Mouse (Mus musculus) megakaryocyte progenitor cell, adult 5-6 weeks (primary cell): ENCODE data around the gene Tmem256. TPM values are rescaled to one million over a fixed set of nuclear protein-coding genes. Genes with fewer than 3 reads are reported as not detected.
"Not testable (repeated sequence)": the region's sequence is repeated elsewhere in the genome, so short reads cannot be mapped to it uniquely, and the experiment has no call there.

ENCODE experiments used
- ATAC-seq: replicated peaks from 2 replicates; pipeline ENCODE4 v1.8.0; 2016; ENCODE audit warnings: mild to moderate bottlenecking, moderate TSS enrichment, inconsistent platforms; ENCODE audit not compliant: poor library complexity
- total RNA-seq, 2 experiments: library from RNA; stranded (forward) in 1 of 2; stranded (reverse) in 1 of 2; fragments of 157-497, 149-512 nt in 1 of 2; fragments of 200-1000 nt in 1 of 2; gene quantifications; 2 replicates each; pipeline versions ENCODE4 v1.2.3 to v1.2.4; 2015 to 2017

Gene Tmem256
- total RNA-seq, 2 experiments from 2014 or later: 238 to 240 TPM

DNA sequence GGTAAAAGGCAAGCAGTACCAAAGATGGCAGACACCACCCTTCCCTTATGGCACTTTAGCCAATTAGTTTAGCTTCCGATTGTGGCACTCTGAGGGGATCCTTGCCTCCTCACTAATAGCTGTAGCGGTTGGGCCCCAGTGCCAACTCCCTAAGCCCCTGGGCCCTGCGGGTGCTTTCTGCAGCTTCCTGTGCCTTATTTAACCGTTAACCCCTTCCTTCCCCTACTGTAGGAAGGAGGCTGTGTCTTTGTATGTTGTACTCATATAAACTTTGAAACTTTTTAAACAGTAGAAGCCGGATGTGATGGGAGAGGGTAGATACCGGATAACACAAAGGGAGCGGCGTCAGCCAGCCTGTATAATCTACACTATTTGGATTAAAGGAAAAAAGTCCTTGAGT is 12.4 kb downstream of the Tmem256 start:
- ATAC-seq: peak; percentile 10; the same call in 1 of the 2 replicates

GRCm38 (mm10) chr11:69853994-69854393 is 15.7 kb downstream of the Tmem256 start:
- ATAC-seq: peak; percentile 77

DNA sequence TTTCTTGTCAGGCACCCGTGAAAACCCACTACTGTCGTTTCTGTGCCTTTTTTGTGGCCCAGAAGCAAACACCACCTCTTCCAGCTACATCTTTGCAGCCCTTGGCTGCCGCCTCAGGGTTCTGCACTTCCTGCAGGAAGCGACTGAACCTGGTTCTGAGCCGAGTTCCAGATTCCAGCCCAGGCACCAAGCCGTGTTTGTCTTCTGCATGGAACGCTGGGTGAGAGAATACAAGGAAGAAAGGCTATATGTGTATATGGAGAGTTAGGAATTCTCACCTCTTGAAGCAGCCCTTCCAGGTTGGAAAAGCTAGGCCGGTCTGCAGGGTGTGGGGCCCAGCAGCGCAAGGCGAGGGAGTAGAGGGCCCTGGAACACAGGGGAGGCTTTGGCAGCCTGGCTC is 16.4 kb downstream of the Tmem256 start:
- ATAC-seq: no peak

DNA sequence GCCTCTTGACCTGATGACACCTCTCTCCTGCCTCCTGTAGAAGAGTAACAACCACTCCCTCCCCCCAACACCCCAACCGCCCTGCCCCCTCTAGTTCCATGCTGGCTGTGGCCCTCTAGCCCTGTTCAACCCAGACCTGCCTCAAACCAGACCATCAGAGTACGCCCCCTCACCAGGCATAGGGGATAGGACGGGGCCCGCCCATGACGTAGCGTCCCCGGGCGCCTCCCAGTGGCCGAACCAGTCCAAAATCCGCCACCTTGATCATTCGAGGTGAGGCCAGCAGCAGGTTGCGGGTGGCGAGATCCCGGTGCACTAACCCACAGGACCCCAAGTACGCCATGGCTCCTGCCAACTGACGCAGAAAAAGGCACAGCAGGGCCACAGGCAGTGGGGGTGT is 17.0 kb downstream of the Tmem256 start:
- ATAC-seq: peak; percentile 35

DNA sequence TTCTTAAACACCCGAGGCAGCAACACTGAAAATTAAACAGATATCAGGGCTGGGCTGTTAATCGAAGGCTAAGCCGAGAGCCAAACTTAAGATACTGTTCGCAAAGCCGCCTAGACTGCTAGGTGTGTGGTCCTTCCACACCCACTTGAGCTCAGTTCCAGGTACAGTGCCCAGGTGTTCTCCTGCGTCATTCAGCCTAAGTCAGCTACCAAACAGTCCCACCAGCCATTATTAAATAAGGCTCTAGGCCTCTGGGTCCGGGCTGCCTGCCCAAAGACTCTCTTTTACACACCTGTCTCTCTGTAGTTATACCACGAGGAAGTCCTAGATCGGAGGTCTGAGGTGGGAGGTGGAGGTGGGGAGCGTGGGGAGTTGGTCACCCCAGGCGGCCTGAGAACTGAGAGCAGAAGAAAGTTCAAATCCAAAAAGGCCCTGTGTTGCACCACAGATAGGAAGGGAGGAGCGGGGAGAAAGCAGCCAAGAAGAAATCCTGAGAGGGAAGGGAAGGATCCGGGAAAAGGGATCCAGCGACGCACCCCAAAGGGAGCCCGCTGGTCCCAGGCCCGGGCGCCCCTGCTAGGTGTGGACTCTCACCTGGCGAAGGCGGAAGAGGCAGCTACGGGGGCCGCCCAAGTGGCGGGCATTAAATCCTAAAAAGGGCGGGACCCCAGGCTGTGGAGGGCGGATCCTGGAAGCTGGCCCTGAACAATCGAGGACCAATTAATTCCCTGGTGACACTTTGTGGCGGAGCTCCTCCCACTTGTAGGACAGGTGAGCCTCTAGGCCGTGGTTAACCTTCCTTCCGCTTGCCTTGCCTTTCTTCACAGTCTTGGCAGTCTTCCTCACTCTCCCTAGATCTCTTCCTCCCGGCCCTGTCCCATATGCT is 20.0 kb downstream of the Tmem256 start, which contains the start of gene Tnk1:
Gene Tnk1, minus strand, starts transcription at position 618 of the 886 bp plus-strand sequence.
- ATAC-seq: no peak

DNA sequence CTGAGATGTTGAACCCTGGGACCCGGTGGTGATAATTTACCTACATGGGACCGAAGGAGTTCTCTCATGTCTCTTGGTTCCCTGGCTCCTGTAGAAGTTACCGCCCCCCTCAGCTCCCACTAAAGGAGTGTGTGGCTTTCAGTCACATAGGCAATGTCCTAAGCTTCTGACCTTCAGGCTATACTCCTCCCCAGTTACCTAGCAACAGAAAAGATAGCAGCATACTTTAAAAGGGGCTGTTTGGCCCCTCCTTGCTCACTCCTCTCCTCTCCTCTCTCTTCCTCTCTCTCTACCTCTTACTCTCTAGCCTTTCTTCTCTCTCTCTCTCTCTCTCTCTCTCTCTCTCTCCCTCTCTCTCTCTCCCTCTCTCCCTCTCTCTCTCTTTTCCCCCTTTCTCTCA is 25.4 kb downstream of the Tmem256 start:
- not testable (repeated sequence) for ATAC-seq

DNA sequence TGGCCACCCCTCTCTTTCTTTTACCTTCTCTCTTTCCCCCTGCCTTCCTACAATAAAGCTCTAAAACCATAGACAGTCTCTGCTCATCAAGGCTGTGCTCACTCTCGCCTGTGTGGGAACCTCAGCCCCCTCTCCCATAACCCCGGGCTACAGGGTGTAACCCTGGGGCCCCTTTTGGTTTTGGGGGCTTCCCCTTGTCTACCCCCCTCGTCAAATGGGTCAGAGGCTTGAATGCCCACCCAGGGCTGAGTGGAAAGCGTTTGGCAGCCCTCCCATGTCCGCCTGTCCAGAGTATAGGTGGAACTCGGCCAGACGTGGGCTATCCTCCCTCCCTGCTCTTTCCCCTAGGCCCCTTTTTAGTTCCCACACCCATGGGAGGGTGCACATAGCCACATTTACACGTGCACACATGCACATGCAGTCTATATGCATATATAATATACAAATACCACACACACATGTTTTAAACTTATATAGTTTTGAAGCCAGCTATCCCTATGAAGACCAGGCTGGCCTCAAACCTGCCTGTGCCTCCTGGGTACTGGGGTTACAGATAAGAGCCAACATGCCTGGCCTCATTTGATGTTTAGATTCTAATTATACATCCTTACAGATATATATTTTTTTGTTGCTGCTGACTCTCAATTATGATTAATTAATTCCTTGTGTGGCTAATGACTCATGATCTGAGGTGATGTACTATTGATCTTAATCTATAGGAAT is 26.0 kb downstream of the Tmem256 start:
- peak; percentile 39; the same call in 1 of the 2 replicates for ATAC-seq

DNA sequence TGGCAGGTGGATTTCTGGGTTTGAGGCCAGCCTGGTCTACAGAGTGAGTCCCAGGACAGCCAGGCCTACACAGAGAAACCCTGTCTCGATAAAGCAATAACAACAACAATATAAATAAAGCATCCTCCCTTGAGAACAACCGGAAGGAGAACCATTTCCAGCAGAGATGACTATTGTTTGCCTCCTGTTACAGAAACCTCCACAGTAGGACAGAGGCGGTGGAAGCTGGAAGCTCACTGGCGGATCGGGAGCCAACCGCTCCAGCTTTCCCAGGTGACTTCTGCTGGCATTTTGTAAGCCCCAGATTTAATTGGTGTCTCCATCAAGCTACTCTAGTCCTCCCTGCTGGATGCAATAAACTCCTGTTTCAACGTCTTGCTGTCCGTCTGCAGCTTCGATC is 27.2 kb downstream of the Tmem256 start:
- no peak for ATAC-seq

GRCm38 (mm10) chr11:69867335-69867734 is 29.0 kb downstream of the Tmem256 start:
- ATAC-seq: no peak

DNA sequence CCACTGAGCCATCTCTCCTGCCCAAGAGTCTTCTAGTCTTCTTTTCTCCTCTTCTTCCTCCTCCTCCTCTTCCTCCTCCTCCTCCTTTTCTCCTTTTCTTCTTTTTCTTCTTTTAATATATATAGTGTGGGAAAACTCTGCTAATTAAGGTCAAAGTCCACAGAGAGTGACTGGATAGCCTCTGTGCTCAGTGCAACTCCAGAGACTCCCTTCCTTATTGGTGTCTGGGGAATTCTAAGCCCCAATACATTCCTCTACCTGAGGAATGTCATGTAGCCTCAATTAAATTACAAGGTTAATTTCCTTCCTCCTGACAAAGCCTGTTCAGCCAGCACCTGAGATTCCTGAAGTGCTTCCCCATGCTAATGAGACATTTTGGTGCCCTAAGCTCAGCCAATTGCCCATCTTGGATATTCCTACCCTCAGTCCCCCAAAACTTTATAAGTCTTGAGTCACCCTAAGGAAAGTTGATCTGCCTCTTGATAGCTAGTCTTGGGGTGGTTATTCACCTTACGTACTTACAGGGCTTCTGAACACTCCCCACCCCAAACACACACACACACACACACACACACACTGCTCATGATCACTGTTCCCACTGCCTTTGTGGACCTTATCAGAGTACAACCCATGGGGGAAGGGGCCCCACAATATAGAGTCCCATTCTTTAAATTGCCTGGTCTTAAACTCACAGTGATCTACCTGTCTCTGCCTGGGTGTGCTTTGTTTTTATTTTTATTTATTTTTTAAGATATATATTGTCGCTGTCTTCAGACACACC is 32.2 kb downstream of the Tmem256 start:
- no peak for ATAC-seq

DNA sequence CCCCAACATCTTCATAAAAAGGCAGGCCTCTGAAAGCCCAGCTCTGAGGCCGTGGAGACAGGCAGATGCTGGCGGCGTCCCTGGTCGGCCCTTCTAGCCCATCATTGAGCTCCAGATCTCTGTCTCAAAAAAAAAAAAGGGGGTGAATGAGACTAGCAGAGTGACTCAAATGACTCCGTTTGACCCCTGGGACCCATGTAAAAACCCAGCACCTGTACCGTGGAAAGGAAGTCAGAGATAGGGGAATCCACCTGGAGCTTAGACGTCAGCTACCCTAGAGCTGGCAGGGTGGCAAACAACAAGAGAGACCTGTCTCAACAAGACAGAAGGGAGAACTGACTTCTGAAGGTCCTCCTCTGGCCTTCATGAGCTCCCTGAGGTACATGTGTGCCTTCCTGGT is 33.5 kb downstream of the Tmem256 start:
- ATAC-seq: no peak

- no peak for ATAC-seq
Measured at GRCm38 (mm10) chr11:69872451-69872850, 34.1 kb downstream of the Tmem256 start.

DNA sequence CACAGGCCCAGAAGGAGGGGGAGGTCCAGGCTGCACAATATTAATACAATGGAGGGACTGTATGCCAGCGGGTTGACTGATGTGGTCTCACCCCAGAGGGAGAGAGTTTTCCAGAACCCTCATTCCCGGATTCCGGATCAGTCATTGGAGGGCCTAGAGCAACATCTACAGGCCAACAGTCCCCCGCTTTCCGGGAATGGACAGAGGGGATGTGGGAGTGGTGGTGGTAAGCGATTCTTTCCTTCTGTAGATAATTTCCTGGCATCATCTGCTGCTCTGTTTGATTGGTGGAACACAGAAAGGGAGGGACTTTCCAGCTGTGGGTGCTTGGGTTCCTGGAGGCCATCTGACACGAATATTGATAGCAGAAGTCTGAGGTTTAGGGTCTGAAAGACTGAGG is 37.9 kb downstream of the Tmem256 start:
- ATAC-seq: no peak

DNA sequence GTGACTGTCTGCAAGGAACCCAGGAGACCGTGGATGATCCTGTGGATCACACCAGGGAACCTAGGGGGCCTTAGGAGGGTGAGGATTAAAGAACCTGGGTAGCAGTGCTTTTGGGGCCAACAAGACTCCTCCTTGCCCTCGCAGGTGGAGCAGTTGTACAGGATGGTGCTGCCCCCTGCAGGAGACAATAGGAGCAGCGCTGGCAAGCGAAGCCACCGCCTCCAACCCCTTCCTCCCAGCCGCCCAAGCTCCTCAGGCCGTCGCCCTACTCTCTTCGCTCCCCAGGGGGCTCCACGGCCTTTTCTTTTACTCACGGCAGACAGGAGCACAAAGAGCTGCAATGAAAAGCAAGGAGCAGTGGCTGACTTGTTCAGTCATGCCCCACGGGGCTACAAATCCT is 38.6 kb downstream of the Tmem256 start:
- ATAC-seq: peak; percentile 75

GRCm38 (mm10) chr11:69877878-69878277 is 39.6 kb downstream of the Tmem256 start, which contains the start of gene Tmem95:
Gene Tmem95, minus strand, starts transcription at chr11:69878018.
- ATAC-seq: no peak

DNA sequence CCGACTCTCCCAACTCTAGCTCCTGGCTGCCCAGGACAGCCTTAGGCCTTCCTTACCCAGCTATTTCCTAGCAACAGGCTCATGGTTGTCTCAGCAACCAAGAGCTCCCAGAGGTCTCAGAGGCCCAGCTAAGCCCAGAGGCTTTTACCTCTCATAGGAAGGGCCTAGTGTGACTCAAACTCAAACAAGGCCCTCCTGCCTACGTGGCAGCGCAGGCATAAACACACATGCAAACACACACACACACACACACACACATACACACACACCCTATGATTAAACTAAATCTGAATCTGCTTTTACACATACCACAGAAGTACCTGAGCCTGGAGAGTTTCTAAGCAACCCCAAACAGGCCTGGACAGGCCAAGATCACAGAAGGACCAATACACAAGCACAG is 40.1 kb downstream of the Tmem256 start:
- ATAC-seq: no peak

GRCm38 (mm10) chr11:69878952-69879351 is 40.6 kb downstream of the Tmem256 start:
- peak; percentile 35 for ATAC-seq

DNA sequence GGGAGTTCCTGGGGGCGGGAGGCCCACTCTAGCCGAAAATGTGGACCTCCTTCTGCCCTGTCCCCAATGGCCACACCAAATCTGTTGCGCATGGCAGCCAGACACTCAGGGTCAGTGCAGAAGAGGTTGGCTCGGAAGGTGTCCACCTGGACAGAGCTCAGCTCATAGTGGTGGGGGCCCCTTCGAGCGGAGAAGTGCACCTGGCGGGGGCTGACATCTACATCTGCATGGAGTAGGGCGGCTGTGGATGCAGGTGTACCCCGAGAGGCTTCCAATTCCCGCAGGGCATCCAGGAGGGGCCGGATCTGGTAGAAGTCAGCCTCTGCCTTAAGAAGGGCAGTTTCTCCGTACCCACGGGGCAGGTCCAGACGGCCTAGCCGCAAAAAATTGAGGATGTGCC is 41.4 kb downstream of the Tmem256 start:
- ATAC-seq: no peak

GRCm38 (mm10) chr11:69880506-69880852 is 42.2 kb downstream of the Tmem256 start:
- ATAC-seq: peak; percentile 35

- peak; percentile 56 for ATAC-seq
Measured at GRCm38 (mm10) chr11:69880853-69881603, 42.7 kb downstream of the Tmem256 start, which contains the start of gene Kctd11. Gene Kctd11, minus strand, starts transcription at chr11:69881406.
